Mouse (Mus musculus) gastrocnemius, postnatal 36 days (tissue): ENCODE results near the gene Cog6. TPM values are rescaled to one million over a fixed set of nuclear protein-coding genes. Genes with fewer than 3 reads are reported as not detected.
"Not testable (repeated sequence)": the region's sequence is repeated elsewhere in the genome, so short reads cannot be mapped to it uniquely, and the experiment has no call there.

Experiments used
- DNase-seq, 2 experiments: peaks; one replicate each; pipeline ENCODE4 v3.0.0; 2022
- intact Hi-C: fragments of 180-260 bp; cut with DNase I; formaldehyde crosslinking; loops from one replicate; pipeline ENCODE4 v1.15.1; 2025
- total RNA-seq, 2 experiments: library from RNA; stranded (reverse); gene quantifications; 2 replicates each; pipeline ENCODE4 v1.2.3; 2021

The Cog6 gene
- total RNA-seq, 2 experiments from 2014 or later = 34.8 to 36.3 TPM

- intact Hi-C loops = no loop called here
- no peak for DNase-seq
Measured at GRCm38 (mm10) chr3:53036941-53037340, 19.9 kb upstream of the Cog6 start.

- no peak for DNase-seq
- intact Hi-C loops = no loop called here
Measured at GRCm38 (mm10) chr3:53036076-53036475, 19.0 kb upstream of the Cog6 start.

- no peak for DNase-seq
Measured at GRCm38 (mm10) chr3:53033448-53033847, 16.4 kb upstream of the Cog6 start.

GRCm38 (mm10) chr3:53032432-53032831 lies 15.4 kb upstream of the Cog6 start:
- intact Hi-C loops = loop anchor here (5.0 kb wide), 1 partner anchor 295 kb away; no protein-coding TSS in a partner anchor
- no peak for DNase-seq

More at GRCm38 (mm10) chr3:53033448-53033847, 16.4 kb upstream of the Cog6 start:
- intact Hi-C loops = loop anchor here (5.0 kb wide), 1 partner anchor 294 kb away; no protein-coding TSS in a partner anchor

- intact Hi-C loops = loop anchor here (5.0 kb wide), 1 partner anchor 296 kb away; no protein-coding TSS in a partner anchor
- DNase-seq = no peak
Measured at GRCm38 (mm10) chr3:53031586-53031985, 14.5 kb upstream of the Cog6 start.

- intact Hi-C loops = loop anchor here (2.0 kb wide), 1 partner anchor 422 kb away; no protein-coding TSS in a partner anchor
- peak; percentile 59 to 68 for DNase-seq
Measured at GRCm38 (mm10) chr3:53029046-53029445, 12.0 kb upstream of the Cog6 start.

GRCm38 (mm10) chr3:53027333-53027732 lies 10.3 kb upstream of the Cog6 start:
- no peak for DNase-seq
- intact Hi-C loops = no loop called here

- no peak for DNase-seq
- intact Hi-C loops = no loop called here
Measured at GRCm38 (mm10) chr3:53007411-53007810, 9.6 kb downstream of the Cog6 start.

- intact Hi-C loops = loop anchor here (5.0 kb wide), 1 partner anchor 747 kb away; no protein-coding TSS in a partner anchor
- DNase-seq = no peak
Measured at GRCm38 (mm10) chr3:53004406-53005114, 12.5 kb downstream of the Cog6 start.

GRCm38 (mm10) chr3:53002076-53002475 lies 15.0 kb downstream of the Cog6 start:
- intact Hi-C loops = loop anchor here (5.0 kb wide), 1 partner anchor 745 kb away; no protein-coding TSS in a partner anchor
- DNase-seq = no peak

GRCm38 (mm10) chr3:52999996-53000395 lies 17.0 kb downstream of the Cog6 start:
- no peak for DNase-seq
- intact Hi-C loops = loop anchor here (5.0 kb wide), 1 partner anchor 743 kb away; no protein-coding TSS in a partner anchor

GRCm38 (mm10) chr3:52999016-52999744 lies 17.9 kb downstream of the Cog6 start:
- intact Hi-C loops = no loop called here
- DNase-seq = no peak

GRCm38 (mm10) chr3:52997381-52997780 lies 19.7 kb downstream of the Cog6 start:
- intact Hi-C loops = no loop called here
- no peak for DNase-seq

GRCm38 (mm10) chr3:52996635-52997034 lies 20.4 kb downstream of the Cog6 start:
- DNase-seq = no peak
- intact Hi-C loops = no loop called here

GRCm38 (mm10) chr3:52994666-52995065 lies 22.4 kb downstream of the Cog6 start:
- DNase-seq = no peak
- intact Hi-C loops = no loop called here

- no peak for DNase-seq
- intact Hi-C loops = no loop called here
Measured at GRCm38 (mm10) chr3:52993296-52993695, 23.7 kb downstream of the Cog6 start.

GRCm38 (mm10) chr3:52990041-52990737 lies 26.8 kb downstream of the Cog6 start:
- intact Hi-C loops = no loop called here
- no peak for DNase-seq

GRCm38 (mm10) chr3:52985508-52985941 lies 31.5 kb downstream of the Cog6 start:
- DNase-seq, intact Hi-C loops: not testable (repeated sequence)

- DNase-seq = no peak
- intact Hi-C loops = no loop called here
Measured at GRCm38 (mm10) chr3:52983772-52984171, 33.3 kb downstream of the Cog6 start.

- intact Hi-C loops = no loop called here
- DNase-seq = no peak
Measured at GRCm38 (mm10) chr3:52982993-52983392, 34.0 kb downstream of the Cog6 start.
